Mouse (Mus musculus) CH12.LX (cell line): Measurements from ENCODE around the gene Itga7. TPM values are rescaled to one million over a fixed set of nuclear protein-coding genes. Genes with fewer than 3 reads are reported as not detected.

ENCODE experiments used
- DNase-seq: peaks from one replicate; pipeline ENCODE4 v3.0.0-alpha.2; 2013; ENCODE audit errors: extremely low read depth
- H3K27ac ChIP-seq: 2 replicates; pipeline ENCODE4 v1.5.1; 2012; ENCODE audit warnings: low read depth, mild to moderate bottlenecking, control low read depth, moderate library complexity; ENCODE audit not compliant: insufficient read depth
- H3K27me3 ChIP-seq: replicated peaks from 2 replicates; pipeline ENCODE3; 2012; ENCODE audit warnings: inconsistent platforms
- H3K36me3 ChIP-seq, 2 experiments: replicated peaks in 1 of 2; 2 replicates each; pipeline versions ENCODE3 to v1.6.1; 2012; ENCODE audit warnings: inconsistent platforms in 1 of 2, low read length in 1 of 2, mild to moderate bottlenecking in 1 of 2, mixed read lengths in 1 of 2, moderate library complexity in 1 of 2; ENCODE audit not compliant: control insufficient read depth in 1 of 2, insufficient read depth in 1 of 2
- H3K4me1 ChIP-seq, 2 experiments: 2 replicates each; pipeline ENCODE4 v1.6.1; 2012; ENCODE audit warnings: inconsistent platforms in 1 of 2, moderate library complexity in 1 of 2; ENCODE audit not compliant: insufficient read depth in 2 of 2, control insufficient read depth in 1 of 2
- H3K4me2 ChIP-seq: 2 replicates; pipeline ENCODE4 v1.6.1; 2012; ENCODE audit warnings: low read depth, mild to moderate bottlenecking, control low read depth; ENCODE audit not compliant: poor library complexity, insufficient read depth, severe bottlenecking
- H3K4me3 ChIP-seq, 3 experiments: fragments of 150-350 bp in 1 of 3; sonication (generic) in 1 of 3; replicated peaks in 1 of 3; 2 replicates each; pipeline versions ENCODE3 to v1.5.1; 2011 to 2012; ENCODE audit warnings: low read depth in 2 of 3, low read length in 2 of 3, mild to moderate bottlenecking in 2 of 3, moderate library complexity in 2 of 3, control low read depth in 1 of 3, improper control_type of control experiment in 1 of 3, inconsistent platforms in 1 of 3, mixed read lengths in 1 of 3; ENCODE audit not compliant: poor library complexity in 1 of 3
- H3K79me2 ChIP-seq: replicated peaks from 2 replicates; pipeline ENCODE4 v1.6.1; 2012; ENCODE audit warnings: mild to moderate bottlenecking, moderate library complexity; ENCODE audit not compliant: control insufficient read depth, poor library complexity, insufficient read depth, severe bottlenecking; ENCODE audit errors: extremely low read depth
- H3K9ac ChIP-seq: 2 replicates; pipeline ENCODE4 v1.6.1; 2012; ENCODE audit warnings: low read depth, mild to moderate bottlenecking, control low read depth, moderate library complexity; ENCODE audit not compliant: insufficient read depth
- H3K9me3 ChIP-seq: replicated peaks from 2 replicates; pipeline ENCODE3; 2012; ENCODE audit warnings: low read length, inconsistent platforms, mixed read lengths
- BHLHE40 ChIP-seq: IDR thresholded peaks from 2 replicates; pipeline ENCODE4 v1.6.1; 2011; ENCODE audit warnings: mild to moderate bottlenecking, low read depth, low read length, improper control_type of control experiment
- E2F4 ChIP-seq: IDR thresholded peaks from 2 replicates; pipeline ENCODE4 v1.6.1; 2011; ENCODE audit warnings: low read depth, low read length, improper control_type of control experiment; ENCODE audit not compliant: insufficient replicate concordance
- ELF1 ChIP-seq: IDR thresholded peaks from 2 replicates; pipeline ENCODE4 v1.6.1; 2014; ENCODE audit warnings: low read depth, mild to moderate bottlenecking, inconsistent platforms, low read length, improper control_type of control experiment
- GABPA ChIP-seq: IDR thresholded peaks from 2 replicates; pipeline ENCODE4 v1.6.1; 2012; ENCODE audit warnings: low read depth, low read length, improper control_type of control experiment, inconsistent platforms; ENCODE audit not compliant: insufficient replicate concordance
- HCFC1 ChIP-seq: IDR thresholded peaks from 2 replicates; pipeline ENCODE4 v1.6.1; 2012; ENCODE audit warnings: low read depth, mild to moderate bottlenecking, inconsistent platforms, low read length, improper control_type of control experiment
- IRF4 ChIP-seq: IDR thresholded peaks from 2 replicates; pipeline ENCODE4 v1.6.1; 2014; ENCODE audit warnings: low read depth, mild to moderate bottlenecking, inconsistent platforms, low read length, improper control_type of control experiment
- JUN ChIP-seq: IDR thresholded peaks from 2 replicates; pipeline ENCODE4 v1.6.1; 2011; ENCODE audit warnings: low read depth, mild to moderate bottlenecking, low read length, improper control_type of control experiment, moderate library complexity; ENCODE audit not compliant: insufficient read depth
- KAT2A ChIP-seq: IDR thresholded peaks from 2 replicates; pipeline ENCODE4 v1.6.1; 2012; ENCODE audit warnings: low read length, improper control_type of control experiment, inconsistent platforms; ENCODE audit not compliant: insufficient replicate concordance
- MYC ChIP-seq: IDR thresholded peaks from 2 replicates; pipeline ENCODE4 v1.6.1; 2011; ENCODE audit warnings: low read depth, mild to moderate bottlenecking, improper control_type of control experiment, low read length
- NELFE ChIP-seq: IDR thresholded peaks from 2 replicates; pipeline ENCODE4 v1.6.1; 2011; ENCODE audit warnings: low read depth, low read length, improper control_type of control experiment
- PAX5 ChIP-seq: IDR thresholded peaks from 2 replicates; pipeline ENCODE4 v1.6.1; 2012; ENCODE audit warnings: low read length, inconsistent platforms, mixed read lengths
- POLR2A ChIP-seq: IDR thresholded peaks from 2 replicates; pipeline ENCODE4 v1.6.1; 2011; ENCODE audit warnings: low read depth, mild to moderate bottlenecking, improper control_type of control experiment, low read length
- SIN3A ChIP-seq: IDR thresholded peaks from 2 replicates; pipeline ENCODE4 v1.6.1; 2012; ENCODE audit warnings: low read length, improper control_type of control experiment, inconsistent platforms
- TCF12 ChIP-seq: IDR thresholded peaks from 2 replicates; pipeline ENCODE4 v1.6.1; 2014; ENCODE audit warnings: low read depth, mild to moderate bottlenecking, inconsistent platforms, low read length, improper control_type of control experiment
- UBTF ChIP-seq: IDR thresholded peaks from 2 replicates; pipeline ENCODE4 v1.6.1; 2012; ENCODE audit warnings: low read depth, mild to moderate bottlenecking, inconsistent platforms, low read length, improper control_type of control experiment, moderate library complexity
- USF1 ChIP-seq: IDR thresholded peaks from 2 replicates; pipeline ENCODE4 v1.6.1; 2014; ENCODE audit warnings: low read depth, mild to moderate bottlenecking, inconsistent platforms, low read length, improper control_type of control experiment
- USF2 ChIP-seq: conservative IDR thresholded peaks from 2 replicates; pipeline ENCODE4 v1.6.1; 2011; ENCODE audit warnings: low read depth, low read length, improper control_type of control experiment
- ZC3H11A ChIP-seq: IDR thresholded peaks from 2 replicates; pipeline ENCODE4 v1.6.1; 2012; ENCODE audit warnings: low read depth, mild to moderate bottlenecking, inconsistent platforms, low read length, improper control_type of control experiment
- ZMIZ1 ChIP-seq: IDR thresholded peaks from 2 replicates; pipeline ENCODE4 v1.6.1; 2012; ENCODE audit warnings: low read depth, mild to moderate bottlenecking, inconsistent platforms, low read length, improper control_type of control experiment
- ZNF384 ChIP-seq: IDR thresholded peaks from 2 replicates; pipeline ENCODE4 v1.6.1; 2012; ENCODE audit warnings: low read depth, low read length, improper control_type of control experiment, inconsistent platforms
- dilution Hi-C: fragments of 300-500 bp; cut with MboI; formaldehyde crosslinking; loops from 2 replicates; pipeline ENCODE4 v1.14.3; 2020; ENCODE audit warnings: low sequenced_read_pairs; ENCODE audit not compliant: extremely low pct_unique_long_range_greater_than_20kb, extremely low pct_ligation_motif_present
- in situ Hi-C: fragments of 300-500 bp; cut with MboI; formaldehyde crosslinking; loops from 3 replicates; pipeline ENCODE4 v1.14.3; 2019; ENCODE audit warnings: low sequenced_read_pairs, low pct_ligation_motif_present, low pct_unique_long_range_greater_than_20kb, mixed read lengths
- polyA plus RNA-seq: library from polyadenylated mRNA; unstranded; fragments of >175 nt; gene quantifications from 2 replicates; pipeline ENCODE4 v1.2.1, GENCODE M21; 2012; ENCODE audit warnings: low read depth; ENCODE audit not compliant: insufficient read length
- total RNA-seq, 2 experiments: library from RNA; depleted of rRNA; stranded (reverse); fragments of 300-350 nt in 1 of 2; fragments of >200 nt in 1 of 2; gene quantifications; 2 replicates each; pipeline ENCODE4 v1.2.3; 2012 to 2014

Gene Itga7
- total and polyA plus RNA-seq, 3 experiments, result 0.55 to 0.64 (median 0.63) TPM

DNA sequence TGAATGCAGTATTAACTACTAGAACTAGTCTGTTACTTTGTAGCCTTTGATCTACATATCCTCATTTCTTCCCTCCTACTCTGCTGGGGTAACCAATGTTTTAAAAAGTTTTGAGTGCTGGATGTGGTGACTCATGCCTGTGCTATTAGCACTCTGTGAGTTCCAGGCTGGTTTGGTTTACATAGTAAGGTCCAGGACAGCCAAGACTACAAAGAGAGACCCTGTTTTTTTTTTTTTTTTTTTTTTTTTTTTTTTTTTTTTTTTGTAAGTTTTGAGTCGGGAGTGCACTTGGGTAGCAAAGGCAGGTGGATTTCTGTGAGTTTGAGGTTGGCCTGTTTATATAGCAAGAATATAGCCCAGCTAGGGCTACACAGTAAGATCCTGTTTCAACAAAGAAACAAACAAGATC lies 34.7 kb downstream of the Itga7 start:
- no peaks in the 10 kb centered on the region for H3K79me2 ChIP-seq
- H3K9ac ChIP-seq, result no peak overlapping the region
- no peaks in the 10 kb centered on the region for H3K36me3 ChIP-seq
- peaks cover 5 to 24% of the 10 kb centered on the region in 2 experiments; a peak in 3 of 4 replicates for H3K4me1 ChIP-seq
- H3K27ac ChIP-seq, result no peak overlapping the region
- DNase-seq, result no peak
- dilution Hi-C loops (no loop called here), in situ Hi-C loops (no loop called here)
- no peaks in the 10 kb centered on the region for H3K27me3 ChIP-seq
- H3K4me3 ChIP-seq, result no peak overlapping the region
- no peaks in the 10 kb centered on the region for H3K9me3 ChIP-seq
- no peak overlapping the region for H3K4me2 ChIP-seq
- TF ChIP-seq MYC (no peak), ZC3H11A (no peak), E2F4 (no peak), ZNF384 (peak; percentile 68), PAX5 (no peak), KAT2A (no peak), GABPA (no peak), JUN (no peak), SIN3A (no peak)

DNA sequence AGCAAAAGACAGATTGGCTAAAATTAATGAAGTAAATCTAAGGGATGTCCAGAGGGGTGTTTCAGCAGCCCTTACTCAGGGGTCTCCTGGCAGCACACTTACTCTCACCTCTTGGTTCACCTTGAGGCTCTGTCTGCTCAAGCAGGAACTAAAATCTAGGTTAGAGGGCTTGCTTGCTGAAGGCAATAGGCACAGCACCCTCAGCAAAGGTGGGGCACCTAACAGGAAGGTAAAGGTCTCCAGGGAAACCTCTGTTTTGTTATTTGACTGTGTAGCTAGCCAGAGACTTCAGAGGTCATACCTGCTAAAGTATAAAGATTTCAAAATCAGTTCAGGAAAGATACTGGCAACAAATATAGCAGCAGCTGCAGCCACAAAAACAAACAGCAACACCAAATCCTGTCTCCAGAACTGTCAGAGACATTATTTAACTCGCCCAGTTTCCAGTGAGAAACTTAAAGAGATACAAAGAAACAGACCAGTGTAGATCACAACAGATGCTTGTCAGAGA lies 37.2 kb downstream of the Itga7 start:
- dilution Hi-C loops (no loop called here), in situ Hi-C loops (no loop called here)
- Histone ChIP-seq H3K9ac (no peak overlapping the region), H3K4me3 (no peak overlapping the region), H3K27ac (no peak overlapping the region), H3K9me3 (no peaks in the 10 kb centered on the region), H3K27me3 (no peaks in the 10 kb centered on the region), H3K36me3 (no peaks in the 10 kb centered on the region), H3K79me2 (no peaks in the 10 kb centered on the region), H3K4me2 (no peak overlapping the region), H3K4me1 (peaks cover 5 to 20% of the 10 kb centered on the region in 2 experiments; a peak in 3 of 4 replicates)
- DNase-seq, result no peak
- TF ChIP-seq USF2 (no peak), ELF1 (no peak), ZMIZ1 (no peak), USF1 (no peak), UBTF (no peak), JUN (no peak)

DNA sequence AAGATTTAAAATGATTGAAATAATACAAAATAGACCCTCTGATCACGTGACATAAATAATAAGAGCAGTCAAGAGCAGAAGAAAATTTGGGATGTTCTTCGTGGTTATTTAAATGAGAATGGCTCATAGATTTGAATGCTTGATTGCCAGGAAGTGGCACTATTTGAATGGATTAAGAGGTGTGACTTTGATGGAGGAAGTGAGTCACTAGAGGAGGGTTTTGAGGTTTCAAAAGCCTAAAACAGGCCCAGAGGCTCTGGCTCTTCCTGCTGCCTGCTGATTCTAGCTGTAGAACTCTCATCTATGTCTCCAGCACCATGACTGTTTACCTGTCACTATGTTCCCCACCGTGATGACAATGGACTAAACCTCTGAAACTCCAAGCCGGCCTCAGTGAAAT lies 39.2 kb downstream of the Itga7 start:
- Histone ChIP-seq H3K27ac (no peak overlapping the region), H3K4me2 (no peak overlapping the region), H3K79me2 (no peaks in the 10 kb centered on the region), H3K4me1 (peaks cover 0 to 20% of the 10 kb centered on the region in 2 experiments; a peak in 2 of 4 replicates), H3K9ac (no peak overlapping the region), H3K9me3 (no peaks in the 10 kb centered on the region), H3K36me3 (no peaks in the 10 kb centered on the region), H3K27me3 (no peaks in the 10 kb centered on the region)
- in situ Hi-C loops, result no loop called here
- DNase-seq, result peak; percentile 24
- dilution Hi-C loops, result no loop called here
- TF ChIP-seq E2F4 (no peak), USF2 (no peak), BHLHE40 (no peak), SIN3A (no peak), NELFE (no peak), ZMIZ1 (no peak), IRF4 (no peak), GABPA (no peak), UBTF (no peak), TCF12 (no peak), POLR2A (no peak), HCFC1 (no peak), ZC3H11A (no peak), ELF1 (no peak)
- TF ChIP-seq, all 38 proteins: peak for 0
- H3K4me3 ChIP-seq, result no peak overlapping the region
